Mouse (Mus musculus) hindlimb bud, embryonic 11.5 days (tissue): ENCODE measurements at regions not wholly inside any gene's neighbourhood (a gene's known extent, or its start where the extent isn't known, plus 50 kb on each side); places are given as distances from the start of the nearest gene placed in this dataset.
"Not testable (repeated sequence)": the region's sequence is repeated elsewhere in the genome, so short reads cannot be mapped to it uniquely, and the experiment has no call there.

Source experiments
- DNase-seq: peaks from one replicate; pipeline ENCODE4 v3.0.0-alpha.2; 2012; ENCODE audit warnings: low read depth, low spot score; ENCODE audit errors: extremely low spot score

DNA sequence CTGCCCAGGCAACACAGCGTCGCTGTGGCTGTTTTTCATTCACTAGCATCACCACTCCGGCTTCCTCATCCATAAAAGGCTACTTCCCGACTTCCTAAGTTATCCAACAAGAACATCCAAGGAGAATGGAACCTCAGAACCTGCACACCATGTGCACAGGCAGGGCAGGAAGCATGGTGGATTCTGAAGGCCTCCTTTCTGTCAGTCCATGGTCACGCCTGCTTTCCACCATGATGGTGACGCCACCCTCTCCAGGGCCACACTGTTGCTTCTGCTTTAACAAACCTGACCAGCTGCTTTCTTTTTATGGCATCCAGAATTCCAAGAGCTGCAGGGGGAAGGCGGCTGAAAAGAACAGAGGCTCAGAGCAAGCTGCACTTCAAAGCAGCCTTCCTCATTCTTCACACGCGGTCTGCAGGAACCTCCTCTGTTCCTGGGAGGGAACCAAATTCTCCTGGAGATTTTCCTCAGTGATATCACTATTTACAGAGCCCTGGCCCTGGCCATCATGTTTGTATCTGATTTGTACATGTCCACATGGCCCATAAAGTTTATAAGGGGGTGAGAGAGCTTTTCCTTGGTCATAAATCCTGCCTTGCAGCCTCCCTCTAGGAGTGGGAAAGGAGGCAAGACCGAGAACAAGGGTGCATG lies 164.8 kb upstream of the Npvf start:
- DNase-seq, result no peak

DNA sequence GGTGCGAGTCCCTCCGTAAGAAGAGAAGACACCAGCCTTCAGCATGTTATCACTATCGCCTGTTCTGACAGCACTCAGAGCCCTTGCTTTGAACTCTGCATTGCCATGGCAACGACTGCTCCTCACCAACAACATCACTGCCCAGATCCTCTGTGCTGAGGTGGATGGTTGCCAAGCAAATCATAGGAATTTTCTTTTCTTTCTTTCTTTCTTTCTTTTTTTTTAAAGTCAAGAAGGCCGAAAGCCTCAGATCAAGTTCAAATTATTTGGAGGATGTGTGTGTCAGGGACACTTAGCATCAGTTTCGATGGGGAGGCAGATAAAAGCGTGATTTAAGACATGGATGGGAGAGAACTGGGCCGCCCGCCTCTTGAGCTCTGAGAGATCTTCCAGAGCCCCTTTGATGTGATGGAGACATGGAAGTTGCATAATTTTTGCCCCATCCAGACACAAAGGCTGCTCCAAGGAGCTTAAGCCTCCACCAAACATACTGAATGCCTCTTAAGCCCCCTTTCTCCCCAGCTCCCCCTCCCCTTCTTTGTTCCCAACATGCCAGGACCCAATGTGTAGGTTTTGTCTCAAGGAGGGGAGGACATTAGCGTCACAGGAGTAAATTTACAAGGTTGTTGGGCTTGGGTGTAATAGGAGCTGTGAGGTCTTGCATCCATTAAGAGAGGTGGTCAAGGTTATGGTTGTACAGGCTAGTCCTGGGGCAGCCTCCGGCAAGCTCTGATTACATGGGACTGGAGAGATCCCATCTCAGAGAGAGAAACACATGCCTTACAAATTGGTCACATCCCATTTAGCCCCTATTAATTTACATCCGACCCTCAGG lies 167.4 kb upstream of the Npvf start:
- DNase-seq, result no peak

- no peak for DNase-seq
Measured at GRCm38 (mm10) chr6:50822236-50823151, 168.3 kb upstream of the Npvf start.

DNA sequence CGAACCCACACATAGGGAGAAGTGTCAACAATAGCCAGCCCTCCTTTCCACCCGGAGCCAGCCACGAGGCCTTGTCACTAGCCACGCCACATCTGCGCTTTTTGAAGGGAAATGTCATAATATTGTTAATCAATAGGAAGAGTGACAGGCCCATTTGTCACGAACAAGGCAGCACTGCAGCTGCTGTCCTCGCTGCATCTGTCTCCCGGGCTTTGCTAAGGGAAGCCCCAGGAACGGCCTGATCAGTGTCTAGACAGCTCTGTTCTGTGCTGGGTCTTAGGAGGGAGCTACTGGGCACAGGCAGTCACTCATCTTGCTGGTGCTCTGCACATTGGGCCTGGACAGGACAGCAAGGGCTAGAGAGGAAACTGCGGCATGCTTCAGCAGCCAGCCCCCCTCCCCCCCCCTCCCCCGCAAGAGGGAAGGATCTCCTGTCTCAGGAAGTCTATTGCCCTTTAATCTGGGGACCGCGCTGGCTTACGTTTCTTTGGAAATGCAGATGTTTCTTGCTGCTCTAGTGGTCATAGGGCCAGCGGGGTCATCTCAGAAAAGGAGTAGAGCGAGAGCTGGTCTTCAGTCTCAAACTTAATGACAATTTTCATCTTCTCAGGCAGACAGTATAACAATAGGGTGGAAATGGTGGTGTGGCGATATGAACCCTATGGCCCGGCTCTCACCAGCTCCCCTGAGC lies 169.1 kb upstream of the Npvf start:
- no peak for DNase-seq

DNA sequence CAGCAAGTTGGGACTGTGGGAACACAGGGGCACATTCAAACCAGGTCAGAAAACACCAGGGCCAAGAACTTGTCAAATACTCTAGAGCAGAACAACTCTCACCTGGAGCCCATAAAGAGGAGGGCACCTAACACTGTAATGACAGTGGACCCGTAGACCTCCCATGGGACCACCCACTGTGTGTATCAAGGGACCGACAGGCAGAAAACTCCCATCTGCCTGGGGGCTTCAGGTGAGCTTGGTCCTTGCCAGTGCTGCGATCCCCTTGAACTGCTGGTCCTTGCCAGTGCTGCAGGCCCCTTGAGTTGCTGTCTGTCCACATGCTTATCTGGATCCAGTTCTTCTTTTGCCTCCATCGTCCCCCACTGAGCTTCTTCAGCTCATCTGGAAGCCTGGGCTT lies 170.2 kb upstream of the Npvf start:
- DNase-seq, result no peak

- no peak for DNase-seq
Measured at GRCm38 (mm10) chr6:50831725-50832124, 177.5 kb upstream of the Npvf start.

GRCm38 (mm10) chr6:50835997-50836625 lies 181.9 kb upstream of the Npvf start:
- no peak for DNase-seq

DNA sequence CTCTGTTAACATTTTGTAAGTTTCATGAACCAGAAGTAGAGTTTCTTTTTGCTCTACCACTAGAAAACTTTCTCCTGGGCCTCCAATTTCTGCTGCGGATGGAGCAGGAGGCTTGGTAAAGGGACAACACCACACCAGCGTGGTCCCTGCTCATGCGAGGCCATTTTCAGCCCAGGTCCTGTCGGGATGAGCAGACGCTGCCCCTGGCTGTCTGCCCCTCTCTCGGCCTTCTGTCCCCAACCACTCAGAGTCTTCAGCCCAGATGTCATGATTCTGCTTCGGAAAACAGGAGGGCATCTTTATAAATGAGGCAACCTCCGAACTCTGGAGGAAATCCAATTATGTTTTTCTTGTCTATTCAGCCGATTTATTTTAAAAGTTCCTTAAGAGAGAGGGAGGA lies 186.6 kb upstream of the Npvf start:
- no peak for DNase-seq

- not testable (repeated sequence) for DNase-seq
Measured at GRCm38 (mm10) chr6:50845246-50845645, 191.0 kb upstream of the Npvf start.

DNA sequence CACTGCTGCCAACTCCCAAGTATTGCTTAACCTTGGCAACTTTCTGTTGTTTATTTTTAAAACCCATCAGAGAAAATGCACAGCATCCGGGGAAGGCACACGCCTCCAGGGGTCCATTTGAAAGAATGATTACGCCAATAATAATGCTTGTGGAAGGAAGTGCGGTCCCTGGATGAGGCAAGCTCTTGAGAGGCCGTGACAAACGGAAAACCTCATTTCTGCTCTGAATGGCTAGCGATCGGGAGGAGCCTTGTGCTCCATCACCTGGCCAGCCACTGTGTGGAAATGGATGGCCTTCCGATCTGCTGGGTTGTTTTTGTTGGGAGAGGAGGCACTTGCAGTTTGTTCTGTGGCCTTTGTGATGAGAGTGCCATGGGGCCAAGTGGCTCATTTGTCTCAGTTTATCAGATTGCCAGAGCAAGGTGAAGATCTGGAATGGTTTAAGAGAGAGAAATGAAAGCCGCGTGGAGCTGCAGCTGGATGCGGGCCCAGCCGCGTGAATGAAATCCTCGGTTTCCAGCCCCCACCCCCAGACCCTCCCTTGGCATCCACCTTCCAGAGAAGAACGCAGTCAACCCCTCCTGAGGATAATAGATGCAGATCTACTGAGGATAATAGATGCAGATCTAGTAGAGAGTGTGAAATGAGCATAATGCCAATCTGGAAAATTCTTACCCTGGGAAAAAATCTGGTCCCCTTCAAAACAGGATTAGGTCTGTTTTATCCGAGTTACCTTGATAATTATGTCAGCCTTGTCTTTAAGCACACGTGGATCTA lies 192.7 kb upstream of the Npvf start:
- DNase-seq, result no peak

DNA sequence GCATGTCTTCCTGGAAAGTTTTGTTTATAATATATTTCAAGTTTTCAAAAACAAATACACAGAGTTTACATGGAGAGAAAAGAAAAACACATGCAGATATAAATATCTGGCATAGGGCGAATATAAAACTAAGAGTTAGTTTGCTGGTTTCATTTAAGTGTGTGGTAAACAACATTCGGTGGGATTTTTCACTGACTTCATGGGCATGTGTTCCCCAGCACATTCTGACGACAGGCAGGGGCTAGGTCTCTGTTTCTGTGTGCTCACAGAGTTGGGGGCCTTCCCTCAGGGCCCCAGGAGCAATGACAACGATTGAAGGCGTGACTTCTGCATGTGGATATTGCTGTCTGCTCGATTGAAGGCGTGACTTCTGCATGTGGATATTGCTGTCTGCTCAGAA lies 193.3 kb upstream of the Npvf start:
- no peak for DNase-seq

- DNase-seq, result no peak
Measured at GRCm38 (mm10) chr6:50859162-50859561, 204.9 kb upstream of the Npvf start.

DNA sequence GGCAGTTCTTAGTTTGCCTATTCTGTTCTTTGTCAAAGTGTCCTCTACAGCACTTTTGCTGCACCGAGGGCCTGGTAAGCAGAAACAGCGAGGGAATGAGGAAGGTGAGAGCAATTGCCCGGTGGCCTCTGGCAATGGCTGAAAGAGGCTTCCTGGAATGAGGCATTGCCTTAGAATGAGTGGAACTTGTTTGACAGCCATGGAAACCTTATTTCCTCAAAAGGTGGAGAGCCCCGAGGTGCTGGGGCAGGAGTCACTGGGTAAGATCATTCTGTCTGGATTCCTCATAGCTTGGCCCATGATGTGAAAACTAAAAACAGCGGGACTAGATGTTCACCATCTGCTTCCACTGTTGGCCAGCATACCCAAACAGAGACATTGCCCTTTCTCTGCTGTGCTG lies 223.8 kb upstream of the Npvf start:
- no peak for DNase-seq

GRCm38 (mm10) chr6:50882298-50882697 lies 228.1 kb upstream of the Npvf start:
- DNase-seq, result no peak

DNA sequence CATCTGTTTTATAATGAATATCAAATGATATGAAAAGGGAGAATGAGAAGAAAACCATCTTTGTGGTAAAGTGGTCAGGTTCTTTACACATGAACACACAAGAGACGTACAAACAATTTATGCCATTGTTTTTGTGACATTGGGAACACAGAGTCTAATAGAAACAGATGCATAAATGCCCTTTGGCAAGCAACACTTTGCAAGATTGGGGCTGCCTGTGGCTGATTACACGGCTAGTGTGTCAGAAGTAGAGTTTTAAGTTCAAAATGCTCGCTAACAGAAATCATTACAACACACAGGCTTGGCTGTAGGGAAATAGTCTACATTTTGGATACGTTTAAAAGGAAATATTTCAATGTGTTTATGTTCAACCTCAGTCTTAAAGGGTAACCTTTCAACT lies 228.5 kb upstream of the Npvf start:
- no peak for DNase-seq

DNA sequence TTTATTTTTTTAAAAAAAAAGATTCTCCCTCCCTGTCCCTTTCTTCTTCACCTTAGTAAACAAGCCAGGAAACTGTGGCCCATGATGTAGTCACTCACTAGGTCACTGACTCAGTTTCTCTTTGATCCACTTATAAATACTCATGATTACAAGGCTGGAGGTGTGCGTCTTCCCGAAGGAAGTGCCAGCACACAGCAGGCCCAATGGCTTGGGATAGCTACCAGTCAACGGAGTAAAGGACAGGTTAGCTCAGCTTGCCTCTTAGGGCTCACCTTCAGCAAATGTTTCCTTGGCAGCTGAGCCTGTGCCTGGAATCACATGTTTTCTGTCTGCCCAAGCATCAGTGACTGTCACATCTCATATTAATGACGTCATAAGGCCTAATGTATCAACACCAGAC lies 230.8 kb upstream of the Npvf start:
- DNase-seq, result no peak

DNA sequence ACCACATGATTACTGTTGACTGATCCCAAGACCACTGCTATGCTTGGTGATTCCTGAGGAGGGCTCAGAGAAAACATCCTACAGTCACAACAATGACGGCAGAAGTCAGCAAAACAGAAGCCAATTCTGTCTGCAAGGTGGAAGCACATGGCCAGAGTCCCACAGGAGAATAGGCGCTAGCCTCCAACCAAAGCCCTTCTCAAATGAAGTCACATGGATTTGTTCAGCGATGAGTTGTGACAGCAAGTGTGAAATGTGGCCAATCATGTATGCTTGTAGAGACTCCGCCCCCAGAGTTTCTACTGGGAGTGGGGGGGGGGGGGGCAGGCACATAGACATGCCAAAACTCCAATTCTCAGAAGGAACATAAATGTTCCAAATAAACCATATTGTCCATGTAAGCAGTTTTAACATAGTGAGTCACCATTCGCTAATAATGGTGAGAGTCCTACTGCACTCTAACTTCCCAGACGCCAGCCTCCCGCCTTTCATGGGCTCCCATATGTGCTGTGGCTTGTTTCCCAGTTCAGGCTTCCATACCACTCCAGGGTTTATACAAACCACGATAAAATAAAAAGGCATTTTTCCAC lies 231.6 kb upstream of the Npvf start:
- DNase-seq, result no peak

- DNase-seq, result peak; percentile 22
Measured at GRCm38 (mm10) chr6:50890370-50891204, 236.3 kb upstream of the Npvf start.

GRCm38 (mm10) chr6:50891205-50891526 lies 236.9 kb upstream of the Npvf start:
- no peak for DNase-seq
